Mouse (Mus musculus) heart, embryonic 16.5 days (tissue): ENCODE data around the gene Tssk1. TPM values are rescaled to one million over a fixed set of nuclear protein-coding genes. Genes with fewer than 3 reads are reported as not detected.

Source experiments
- ATAC-seq: fragments of 200-750 bp; cut with Nextera tagmentation; replicated peaks from 2 replicates; pipeline ENCODE4 v1.8.0; 2017; ENCODE audit warnings: moderate number of reproducible peaks; ENCODE audit not compliant: insufficient read depth, low FRiP score; ENCODE audit errors: extremely low read depth
- H3K27ac ChIP-seq: fragments of 300-500 bp; sonication (generic); 2 replicates; pipeline ENCODE4 v1.5.1; 2014; ENCODE audit warnings: mild to moderate bottlenecking, low read length, control low read depth, moderate library complexity
- H3K27me3 ChIP-seq: fragments of 300-500 bp; sonication (generic); 2 replicates; pipeline ENCODE4 v1.6.1; 2014; ENCODE audit warnings: low read length, mixed read lengths; ENCODE audit not compliant: control insufficient read depth, insufficient read depth
- H3K36me3 ChIP-seq: fragments of 300-500 bp; sonication (generic); 2 replicates; pipeline ENCODE4 v1.6.1; 2014; ENCODE audit not compliant: control insufficient read depth, insufficient read depth
- H3K4me1 ChIP-seq: fragments of 300-500 bp; sonication (generic); 2 replicates; pipeline ENCODE4 v1.6.1; 2014; ENCODE audit warnings: low read length, mixed read lengths; ENCODE audit not compliant: control insufficient read depth, insufficient read depth
- H3K4me2 ChIP-seq: fragments of 300-500 bp; sonication (generic); 2 replicates; pipeline ENCODE4 v1.6.1; 2014; ENCODE audit warnings: low read depth, mild to moderate bottlenecking, control low read depth, low read length
- H3K4me3 ChIP-seq: fragments of 300-500 bp; sonication (generic); 2 replicates; pipeline ENCODE4 v1.5.1; 2014; ENCODE audit warnings: mild to moderate bottlenecking, control low read depth, low read length
- H3K9ac ChIP-seq: fragments of 300-500 bp; sonication (generic); 2 replicates; pipeline ENCODE4 v1.6.1; 2014; ENCODE audit warnings: low read length, control low read depth
- H3K9me3 ChIP-seq: fragments of 300-500 bp; sonication (generic); replicated peaks from 2 replicates; pipeline ENCODE4 v1.6.1; 2016; ENCODE audit warnings: low read length; ENCODE audit not compliant: control insufficient read depth
- WGBS: fragments of 180-500 bp; shearing (Covaris S2); extraction: QIAGEN DNeasy Blood & Tissue Kit; methylation state at CpG from one replicate; pipeline ENCODE4 v1.1.7; 2014; 5-methylcytosine and 5-hydroxymethylcytosine counted together
- polyA plus RNA-seq: library from polyadenylated mRNA; unstranded; fragments of >200 nt; fragmentation: Nextera tagmentation; extraction: Ambion mirVana; gene quantifications from 2 replicates; pipeline ENCODE4 v1.2.1, GENCODE M21; 2015

The Tssk1 gene
- polyA plus RNA-seq, 1 experiment from 2014 or later, result 0.05 TPM

- Histone ChIP-seq H3K27ac (no peak overlapping the region), H3K4me1 (peaks cover 26% of the 10 kb centered on the region), H3K27me3 (no peaks in the 10 kb centered on the region)
These were observed 3.7 kb upstream of the Tssk1 start for GRCm38 (mm10) chr16:17890342-17890727.

GRCm38 (mm10) chr16:17890917-17891566, 3.0 kb upstream of the Tssk1 start:
- Histone ChIP-seq H3K36me3 (no peaks in the 10 kb centered on the region), H3K4me1 (peaks cover 26% of the 10 kb centered on the region), H3K9ac (peak overlapping the region; percentile 98), H3K27ac (peak overlapping the region; percentile 98), H3K9me3 (no peaks in the 10 kb centered on the region), H3K27me3 (no peaks in the 10 kb centered on the region), H3K4me3 (peak overlapping the region; percentile 94), H3K4me2 (peak overlapping the region; percentile 90)
- under 1% methylated on average over 40 of the region's 44 CpGs for WGBS
- peak; percentile 44 for ATAC-seq

More at GRCm38 (mm10) chr16:17890342-17890727, 3.7 kb upstream of the Tssk1 start:
- Histone ChIP-seq H3K4me2 (peak overlapping the region; percentile 90), H3K4me3 (peak overlapping the region; percentile 94), H3K9me3 (no peaks in the 10 kb centered on the region), H3K36me3 (no peaks in the 10 kb centered on the region), H3K9ac (peak overlapping the region; percentile 98)
- WGBS, result 54% methylated on average over 2 of the region's 2 CpGs
- no peak for ATAC-seq

GRCm38 (mm10) chr16:17891567-17891959, 2.5 kb upstream of the Tssk1 start, which contains the start of gene Gm20518:
Gene Gm20518, minus strand, starts transcription at chr16:17891671.
- H3K27ac ChIP-seq, result peak within 1 kb of the TSS; percentile 98
- H3K4me1 ChIP-seq, result peaks cover 26% of the 10 kb centered on the region
- peak within 1 kb of the TSS; percentile 90 for H3K4me2 ChIP-seq
- H3K4me3 ChIP-seq, result peak within 1 kb of the TSS; percentile 94
- no peaks in the 10 kb centered on the region for H3K27me3 ChIP-seq
- ATAC-seq, result peak; percentile 98
- WGBS, result under 1% methylated on average over 38 of the region's 38 CpGs
- no peaks in the 10 kb centered on the region for H3K36me3 ChIP-seq
- peak within 1 kb of the TSS; percentile 98 for H3K9ac ChIP-seq
- H3K9me3 ChIP-seq, result no peaks in the 10 kb centered on the region

DNA sequence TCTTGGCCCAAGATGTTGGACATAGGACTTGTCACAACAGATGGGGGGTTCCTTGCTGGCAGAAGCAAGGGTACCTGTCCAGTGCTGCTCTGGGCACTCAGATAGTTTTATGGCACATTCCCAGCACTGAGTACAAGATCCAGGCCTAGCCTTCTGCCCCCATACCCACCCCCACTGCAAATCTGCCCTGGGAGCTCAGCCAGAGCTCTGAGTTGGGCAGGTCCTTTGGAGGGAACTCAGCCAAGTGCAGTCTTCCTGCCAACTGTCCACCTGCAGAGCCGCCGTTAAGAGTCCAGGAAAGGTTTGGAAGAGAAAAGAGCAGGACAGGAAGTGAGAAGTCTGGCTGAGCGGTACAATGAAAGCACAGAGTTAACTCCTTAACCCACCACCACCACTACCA, 1.4 kb upstream of the Tssk1 start:
- Histone ChIP-seq H3K4me3 (no peak overlapping the region), H3K27ac (peak overlapping the region; percentile 72), H3K9ac (no peak overlapping the region), H3K4me2 (no peak overlapping the region), H3K27me3 (no peaks in the 10 kb centered on the region), H3K4me1 (peaks cover 23% of the 10 kb centered on the region), H3K36me3 (no peaks in the 10 kb centered on the region), H3K9me3 (no peaks in the 10 kb centered on the region)
- no peak for ATAC-seq
- whole genome bisulfite sequencing, result 19% methylated on average over 3 of the region's 3 CpGs

- H3K27ac ChIP-seq, result no peak overlapping the region
- no peak overlapping the region for H3K4me3 ChIP-seq
- H3K36me3 ChIP-seq, result peaks cover 19% of the 10 kb centered on the region
These were observed 2.1 kb downstream of the Tssk1 start for GRCm38 (mm10) chr16:17896091-17896490.

GRCm38 (mm10) chr16:17898462-17898861, 4.4 kb downstream of the Tssk1 start, which contains the start of the genes Dgcr2 and Tssk2:
Gene Dgcr2, minus strand, starts transcription at chr16:17898562.
Gene Tssk2, plus strand, starts transcription at chr16:17898637.
- H3K27ac ChIP-seq, result no peak within 1 kb of the TSS
- H3K36me3 ChIP-seq, result peaks cover 42% of the 10 kb centered on the region
- no peak within 1 kb of the TSS for H3K4me2 ChIP-seq
- H3K4me1 ChIP-seq, result no peaks in the 10 kb centered on the region
- no peak within 1 kb of the TSS for H3K9ac ChIP-seq
- ATAC-seq, result no peak
- H3K9me3 ChIP-seq, result no peaks in the 10 kb centered on the region
- H3K4me3 ChIP-seq, result no peak within 1 kb of the TSS
- H3K27me3 ChIP-seq, result no peaks in the 10 kb centered on the region
- 89% methylated on average over 14 of the region's 14 CpGs for WGBS

More at GRCm38 (mm10) chr16:17896091-17896490, 2.1 kb downstream of the Tssk1 start:
- H3K9me3 ChIP-seq, result no peaks in the 10 kb centered on the region
- H3K27me3 ChIP-seq, result no peaks in the 10 kb centered on the region
- no peak for ATAC-seq
- no peak overlapping the region for H3K4me2 ChIP-seq
- H3K4me1 ChIP-seq, result peaks cover 10% of the 10 kb centered on the region
- no peak overlapping the region for H3K9ac ChIP-seq

- under 1% methylated on average over 35 of the region's 35 CpGs for WGBS
- Histone ChIP-seq H3K9me3 (no peaks in the 10 kb centered on the region), H3K4me3 (peak within 1 kb of the TSS; percentile 90), H3K4me2 (peak within 1 kb of the TSS; percentile 99), H3K36me3 (peaks cover 32% of the 10 kb centered on the region), H3K4me1 (peaks cover 10% of the 10 kb centered on the region), H3K9ac (peak within 1 kb of the TSS; percentile 84), H3K27me3 (peaks cover 42% of the 10 kb centered on the region), H3K27ac (peak within 1 kb of the TSS; percentile 71; the same call in 1 of the 2 replicates)
- ATAC-seq, result peak; percentile 88
These were observed 17.1 kb downstream of the Tssk1 start, which contains the start of gene Ess2 for GRCm38 (mm10) chr16:17911052-17911595. Gene Ess2, minus strand, starts transcription at chr16:17911348.

DNA sequence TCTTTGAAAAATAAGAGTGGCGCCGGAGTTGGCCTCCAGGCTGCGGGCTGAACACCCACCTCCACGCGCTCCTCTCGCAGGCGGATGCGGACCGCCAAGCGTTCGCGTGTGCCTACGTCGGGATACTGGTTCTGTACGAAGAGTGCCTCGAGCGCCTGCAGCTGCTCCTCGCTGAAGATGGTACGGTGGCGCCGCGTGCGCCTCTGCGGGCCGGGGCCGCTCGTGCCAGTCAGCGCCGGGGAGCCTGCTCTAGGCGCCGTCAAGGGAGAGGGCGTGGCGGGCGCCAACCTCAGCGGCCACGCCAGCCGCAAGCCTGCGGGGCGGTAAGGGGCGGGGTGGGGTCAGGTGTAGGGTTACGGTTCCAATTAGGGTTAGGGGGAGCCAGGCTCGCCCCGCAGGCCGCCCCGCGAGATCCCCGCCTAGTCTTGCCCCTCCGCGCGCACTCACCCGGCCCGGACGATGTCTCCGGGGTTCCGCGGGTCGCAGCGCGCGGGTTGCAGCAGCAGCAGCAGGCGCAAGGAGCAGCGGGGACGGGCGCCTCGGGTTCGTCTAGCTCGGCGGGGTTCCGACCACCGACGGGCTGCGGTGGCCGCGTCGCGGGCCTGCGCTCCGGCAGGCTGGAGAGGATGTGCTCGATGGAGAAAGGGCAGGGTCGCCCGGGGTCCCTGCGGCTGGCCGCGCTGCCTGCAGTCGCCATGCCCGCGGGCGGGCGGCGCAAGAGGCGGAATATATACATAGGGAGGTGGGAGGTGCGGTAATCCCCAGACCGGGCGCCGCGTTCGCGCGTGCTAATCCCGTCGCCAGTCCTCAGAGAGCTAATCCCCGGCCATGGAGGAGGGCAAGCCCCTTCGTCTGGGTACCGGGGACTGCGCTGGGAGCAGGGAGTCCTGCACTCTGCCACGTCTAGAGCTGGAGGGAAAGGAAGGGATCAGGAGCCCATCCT, 20.6 kb downstream of the Tssk1 start, which contains the start of gene Gsc2:
Gene Gsc2 (minus strand): TSS at position 753 of the 943 bp plus-strand sequence.
- Histone ChIP-seq H3K27ac (no peak within 1 kb of the TSS), H3K27me3 (peaks cover 65% of the 10 kb centered on the region), H3K4me2 (peak within 1 kb of the TSS; percentile 61), H3K4me1 (peaks cover 10% of the 10 kb centered on the region), H3K4me3 (peak within 1 kb of the TSS; percentile 36), H3K36me3 (no peaks in the 10 kb centered on the region), H3K9me3 (no peaks in the 10 kb centered on the region), H3K9ac (no peak within 1 kb of the TSS)
- under 1% methylated on average over 95 of the region's 106 CpGs for WGBS
- 0 out of 2 replicates have a peak, but pooled peaks have one; percentile 12 for ATAC-seq
